Mouse (Mus musculus) frontal cortex, adult 2 months (tissue): ENCODE results near the gene Lrrc7. TPM values are rescaled to one million over a fixed set of nuclear protein-coding genes. Genes with fewer than 3 reads are reported as not detected.

Experiments
- DNase-seq, 2 experiments: peaks; one replicate each; pipeline ENCODE4 v3.0.0; 2022; ENCODE audit warnings: low spot score in 1 of 2; ENCODE audit errors: extremely low spot score in 1 of 2
- polyA plus RNA-seq: library from polyadenylated mRNA; depleted of rRNA; stranded (reverse); fragments of >200 nt; gene quantifications from 2 replicates; pipeline ENCODE4 v1.2.3, GENCODE M21; 2012; rRNA removed

Lrrc7 gene
- polyA plus RNA-seq, result 19.6 and 19.9 TPM in 2 replicates

DNA sequence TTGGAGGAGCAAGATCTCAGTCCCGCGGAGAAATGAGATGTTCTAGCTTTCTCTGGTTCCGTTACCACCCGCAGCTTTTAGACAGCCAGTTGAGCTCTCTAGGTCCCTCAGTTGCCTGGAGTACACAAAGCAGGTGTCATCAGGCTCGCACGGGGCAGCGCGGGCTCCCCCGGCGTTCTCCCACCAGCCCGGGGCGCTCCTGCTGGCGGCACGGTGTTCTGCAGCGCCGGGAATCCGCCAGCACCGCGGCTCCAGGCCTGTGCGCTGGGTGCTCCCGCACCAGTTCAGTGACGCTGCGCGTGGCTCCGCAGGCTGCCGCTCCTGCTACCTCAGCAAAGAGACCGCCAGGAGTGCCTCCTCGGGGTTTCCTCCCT is at the start of gene Lrrc7:
Gene Lrrc7 (minus strand): TSS at position 235 of the 374 bp plus-strand sequence.
- DNase-seq, result peak; percentile 70 to 83

GRCm38 (mm10) chr3:158607065-158607464 is 45.0 kb upstream of the Lrrc7 start:
- no peak for DNase-seq

DNA sequence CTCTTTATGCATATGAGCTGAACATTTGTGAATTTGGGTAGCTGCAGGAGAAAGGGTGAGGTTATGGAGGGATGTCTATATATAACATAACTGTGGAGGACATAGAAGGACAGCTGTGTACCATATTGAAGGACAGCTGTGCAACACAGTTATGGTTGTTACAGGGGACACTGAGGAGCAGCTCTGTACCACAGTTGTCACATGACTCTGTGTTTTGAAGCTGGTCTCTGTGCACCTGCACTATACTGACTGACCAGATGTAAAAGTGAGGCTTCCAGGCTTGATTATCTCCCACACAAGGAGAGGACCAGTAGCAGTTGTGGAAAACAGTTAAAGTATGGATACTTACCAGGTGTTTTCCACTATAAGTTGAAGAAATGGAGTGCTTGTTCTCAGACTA is 43.3 kb upstream of the Lrrc7 start:
- DNase-seq, result no peak

- peak; percentile 11 to 62 for DNase-seq
Measured at GRCm38 (mm10) chr3:158561256-158561986, 600 bp downstream of the Lrrc7 start.

DNA sequence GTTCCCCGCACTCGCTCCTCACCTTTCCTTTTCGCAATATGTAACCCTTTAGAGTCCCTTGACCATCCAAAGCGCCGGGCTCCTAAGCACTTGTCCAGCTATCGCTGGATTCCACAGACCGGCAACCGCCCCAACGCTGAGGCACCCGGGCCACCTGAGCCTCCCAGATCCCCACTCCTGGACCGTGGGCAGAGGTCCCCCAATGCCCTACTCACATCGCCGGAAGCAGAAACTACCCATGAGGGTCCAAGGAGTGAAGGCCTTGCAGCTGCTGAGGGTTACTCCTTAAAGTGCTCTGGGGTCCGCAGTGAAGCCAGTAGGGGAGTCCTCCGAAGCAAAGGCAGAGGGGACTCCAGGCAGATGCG is 1.1 kb downstream of the Lrrc7 start:
- peak; percentile 7 to 30 for DNase-seq

GRCm38 (mm10) chr3:158559691-158560650 is 2.0 kb downstream of the Lrrc7 start:
- DNase-seq, result peak; percentile 82 to 87

DNA sequence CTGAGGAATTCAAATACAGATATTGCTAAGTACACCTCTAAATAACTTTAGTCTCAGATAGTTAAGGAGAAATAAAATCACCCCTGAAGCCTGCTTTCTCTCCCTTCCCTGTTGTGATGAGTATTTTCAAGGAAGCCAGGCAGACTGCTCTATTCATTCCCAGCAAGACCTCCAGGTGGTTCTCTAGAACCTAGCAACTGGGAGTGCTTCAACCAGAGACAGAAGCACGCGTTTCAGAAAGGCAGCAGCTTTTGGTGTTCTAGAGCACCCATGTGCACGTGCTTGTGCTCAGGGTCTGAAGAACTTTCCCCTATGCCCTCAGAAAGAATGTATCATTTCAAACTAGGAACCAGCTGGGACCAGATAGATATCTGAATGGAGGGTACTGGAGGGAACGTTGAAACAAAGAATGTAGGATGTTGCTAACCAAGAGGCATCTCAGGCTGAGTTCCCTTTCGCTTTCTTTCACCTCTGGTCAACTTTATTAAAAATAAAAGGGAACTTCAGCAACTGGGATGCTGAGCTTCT is 2.8 kb downstream of the Lrrc7 start:
- DNase-seq, result no peak

- DNase-seq, result peak; percentile 48 to 58
Measured at GRCm38 (mm10) chr3:158558631-158559030, 3.4 kb downstream of the Lrrc7 start.

GRCm38 (mm10) chr3:158554280-158554679 is 7.7 kb downstream of the Lrrc7 start:
- DNase-seq, result no peak

- DNase-seq, result peak; percentile 69 to 70
Measured at GRCm38 (mm10) chr3:158552105-158552504, 9.9 kb downstream of the Lrrc7 start.

DNA sequence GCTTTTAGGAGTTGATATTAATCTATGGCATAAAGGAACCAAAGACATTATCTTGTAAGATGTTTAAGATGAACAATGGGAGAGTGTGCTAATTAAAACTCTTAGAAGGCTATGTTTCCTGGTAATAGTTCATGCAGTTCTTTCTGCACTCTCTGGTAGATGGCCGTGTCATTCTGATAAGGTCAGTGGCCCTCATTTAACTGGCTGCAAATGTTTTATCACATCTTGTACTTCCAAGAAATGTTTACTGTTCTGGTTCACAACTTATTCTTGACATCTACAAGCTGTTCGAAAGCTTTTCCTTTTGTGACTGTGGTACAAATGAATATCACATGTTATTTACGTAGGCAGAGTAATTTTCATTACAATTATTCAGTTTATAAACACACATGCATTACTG is 18.5 kb downstream of the Lrrc7 start:
- DNase-seq, result no peak

DNA sequence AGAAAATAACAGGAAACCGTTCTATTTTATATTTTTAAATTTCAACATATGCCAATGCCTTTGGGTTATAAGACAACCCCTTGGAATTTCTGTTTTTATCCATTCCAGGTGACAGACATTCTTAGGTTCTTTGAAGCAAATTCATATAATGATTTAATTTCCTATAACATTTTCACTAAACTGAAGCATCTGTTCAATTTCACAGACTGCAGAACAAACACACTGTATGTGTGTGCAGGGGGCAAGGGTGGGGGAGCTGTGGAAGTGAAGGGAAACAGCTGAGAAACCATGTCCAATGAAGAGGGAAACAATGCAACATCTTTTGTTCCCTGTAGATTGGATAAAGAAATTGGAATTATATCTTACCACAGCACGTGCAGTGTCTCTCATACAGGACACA is 29.2 kb downstream of the Lrrc7 start:
- DNase-seq, result no peak

GRCm38 (mm10) chr3:158528471-158528870 is 33.5 kb downstream of the Lrrc7 start:
- DNase-seq, result no peak

GRCm38 (mm10) chr3:158493730-158494129 is 68.3 kb downstream of the Lrrc7 start:
- no peak for DNase-seq

GRCm38 (mm10) chr3:158479677-158480076 is 82.3 kb downstream of the Lrrc7 start:
- DNase-seq, result no peak

DNA sequence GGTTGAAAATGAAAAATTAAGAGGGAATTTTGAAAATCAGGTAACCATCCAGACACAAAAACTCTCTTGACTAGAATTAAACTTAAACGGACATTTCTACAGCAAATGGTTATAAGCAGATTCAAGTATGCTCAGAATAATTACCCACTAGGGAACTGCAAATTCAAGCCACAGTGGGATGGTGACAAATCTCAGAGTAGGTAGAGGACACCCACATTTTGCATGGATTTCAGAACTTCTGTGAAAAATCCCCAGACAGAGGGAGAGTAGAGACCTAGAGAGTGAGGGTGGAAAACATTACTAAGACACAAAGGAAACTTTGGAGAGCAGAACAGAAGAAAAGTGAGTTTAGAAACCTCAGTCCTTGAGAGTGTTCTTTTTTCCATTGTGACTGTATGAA is 161.4 kb downstream of the Lrrc7 start:
- peak in 1 of 2 experiments; percentile 42 for DNase-seq

DNA sequence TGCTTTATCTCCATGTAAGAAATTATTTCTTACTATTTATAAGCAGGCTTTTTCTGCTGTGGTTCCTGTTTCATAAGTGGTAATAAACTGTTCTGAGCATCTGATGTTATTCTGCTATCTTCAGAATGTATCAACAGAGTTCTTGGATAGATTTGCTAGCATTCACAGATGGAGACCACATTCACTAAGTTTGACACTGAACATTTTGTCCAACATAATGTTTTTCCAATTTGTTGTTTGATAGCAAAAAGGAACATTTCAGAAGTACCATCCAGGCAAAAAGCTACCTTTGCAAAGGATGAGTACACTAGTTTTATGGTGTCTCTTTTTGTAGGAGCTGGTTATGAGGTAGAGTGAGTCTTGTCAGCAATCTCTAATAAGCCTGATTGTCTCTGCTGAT is 170.5 kb downstream of the Lrrc7 start:
- no peak for DNase-seq

GRCm38 (mm10) chr3:158388076-158388454 is 174.0 kb downstream of the Lrrc7 start:
- DNase-seq, result no peak

GRCm38 (mm10) chr3:158387413-158388075 is 174.5 kb downstream of the Lrrc7 start:
- no peak for DNase-seq

DNA sequence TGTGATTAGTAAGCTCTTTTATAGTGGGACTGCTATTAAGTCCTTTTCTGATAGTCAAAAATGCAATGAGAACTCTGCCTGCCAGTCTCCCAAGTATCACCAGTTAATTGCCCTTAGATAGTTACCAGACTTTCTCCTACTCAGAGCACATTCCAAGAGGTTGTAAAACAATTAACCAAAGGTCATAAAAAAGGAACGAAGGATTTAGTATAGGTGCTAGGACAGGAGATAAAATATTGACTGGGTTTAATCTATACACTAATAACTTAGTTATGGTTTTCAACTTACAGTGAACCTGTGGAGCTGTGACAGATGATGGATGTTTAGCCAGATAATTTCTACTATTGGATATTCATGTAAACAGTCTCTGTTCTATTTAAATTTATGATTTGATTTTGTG is 175.2 kb downstream of the Lrrc7 start:
- DNase-seq, result no peak

DNA sequence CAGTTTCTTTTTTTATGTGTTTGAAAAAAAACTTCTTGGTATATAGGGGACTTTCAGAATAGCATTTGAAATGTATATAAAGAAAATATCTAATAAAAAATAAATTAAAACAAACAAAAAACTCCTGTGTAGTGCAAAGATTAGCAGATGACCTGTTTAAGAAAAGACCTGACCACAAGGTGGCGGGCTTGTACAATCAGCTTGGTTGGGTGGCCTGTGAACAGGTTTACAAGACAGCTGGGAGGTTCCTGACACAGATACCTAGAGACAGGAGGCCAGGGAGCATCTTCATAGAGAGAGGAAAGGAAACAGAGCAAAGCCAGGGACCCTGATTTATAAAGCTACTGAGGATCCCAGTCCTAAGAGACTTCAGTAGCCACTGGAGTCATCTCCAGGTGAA is 186.1 kb downstream of the Lrrc7 start:
- peak in 1 of 2 experiments; percentile 48 for DNase-seq
